Mouse (Mus musculus) heart, embryonic 14.5 days (tissue): ENCODE results near the gene Olfr992. TPM values are rescaled to one million over a fixed set of nuclear protein-coding genes. Genes with fewer than 3 reads are reported as not detected.
"Not testable (repeated sequence)": the region's sequence is repeated elsewhere in the genome, so short reads cannot be mapped to it uniquely, and the experiment has no call there.

Source experiments
- ATAC-seq: fragments of 200-750 bp; cut with Nextera tagmentation; 2 replicates; pipeline ENCODE4 v1.8.0; 2017; ENCODE audit warnings: low read depth, moderate TSS enrichment; ENCODE audit not compliant: insufficient number of reproducible peaks, insufficient read depth, low FRiP score
- H3K27ac ChIP-seq, 2 experiments: fragments of 200-500 bp in 1 of 2; fragments of 300-500 bp in 1 of 2; sonication (generic) in 1 of 2; replicated peaks in 1 of 2; 2 replicates each; pipeline ENCODE4 v1.5.1; 2012 to 2014; ENCODE audit warnings: low read depth in 2 of 2, low read length in 2 of 2, control low read depth in 1 of 2, mild to moderate bottlenecking in 1 of 2, mixed read lengths in 1 of 2; ENCODE audit not compliant: control insufficient read depth in 1 of 2, insufficient read depth in 1 of 2
- H3K27me3 ChIP-seq: fragments of 300-500 bp; sonication (generic); 2 replicates; pipeline ENCODE4 v1.6.1; 2014; ENCODE audit warnings: mild to moderate bottlenecking, low read length, control low read depth; ENCODE audit not compliant: control insufficient read depth, insufficient read depth
- H3K36me3 ChIP-seq: fragments of 300-500 bp; sonication (generic); 2 replicates; pipeline ENCODE4 v1.6.1; 2014; ENCODE audit warnings: mild to moderate bottlenecking, control low read depth, low read length, mixed read lengths; ENCODE audit not compliant: control insufficient read depth, insufficient read depth
- H3K4me1 ChIP-seq, 2 experiments: fragments of 200-500 bp in 1 of 2; fragments of 300-500 bp in 1 of 2; sonication (generic) in 1 of 2; 2 replicates each; pipeline ENCODE4 v1.6.1; 2012 to 2014; ENCODE audit warnings: low read length in 2 of 2, control low read depth in 1 of 2, mixed read lengths in 1 of 2; ENCODE audit not compliant: control insufficient read depth in 2 of 2, insufficient read depth in 2 of 2
- H3K4me2 ChIP-seq: fragments of 300-500 bp; sonication (generic); 2 replicates; pipeline ENCODE4 v1.6.1; 2014; ENCODE audit warnings: mild to moderate bottlenecking, low read length
- H3K4me3 ChIP-seq, 2 experiments: fragments of 200-500 bp in 1 of 2; fragments of 300-500 bp in 1 of 2; sonication (generic) in 1 of 2; 2 replicates each; pipeline ENCODE4 v1.5.1; 2012 to 2014; ENCODE audit warnings: low read length in 2 of 2, mild to moderate bottlenecking in 2 of 2, control low read depth in 1 of 2, low read depth in 1 of 2, moderate library complexity in 1 of 2; ENCODE audit not compliant: control insufficient read depth in 1 of 2, insufficient read depth in 1 of 2
- H3K9ac ChIP-seq: fragments of 300-500 bp; sonication (generic); 2 replicates; pipeline ENCODE4 v1.6.1; 2014; ENCODE audit warnings: mild to moderate bottlenecking, low read length
- H3K9me3 ChIP-seq: fragments of 300-500 bp; sonication (generic); 2 replicates; pipeline ENCODE4 v1.6.1; 2016; ENCODE audit warnings: low read length, control low read depth; ENCODE audit not compliant: control insufficient read depth
- WGBS: fragments of 180-500 bp; shearing (Covaris S2); extraction: QIAGEN DNeasy Blood & Tissue Kit; methylation state at CpG from one replicate; pipeline ENCODE4 v1.1.7; 2014; 5-methylcytosine and 5-hydroxymethylcytosine counted together
- polyA plus RNA-seq: library from polyadenylated mRNA; unstranded; fragments of >200 nt; fragmentation: Nextera tagmentation; extraction: Ambion mirVana; gene quantifications from 2 replicates; pipeline ENCODE4 v1.2.1, GENCODE M21; 2014

Gene Olfr992
- polyA plus RNA-seq = not detected in 2 replicates

- Histone ChIP-seq H3K9ac (no peak within 1 kb of the TSS), H3K4me1 (no peaks in the 10 kb centered on the region), H3K27me3 (no peaks in the 10 kb centered on the region), H3K4me2 (no peak within 1 kb of the TSS), H3K36me3 (no peaks in the 10 kb centered on the region), H3K27ac (no peak within 1 kb of the TSS), H3K4me3 (no peak within 1 kb of the TSS), H3K9me3 (no peaks in the 10 kb centered on the region)
- ATAC-seq = no peak
- 53% methylated on average over 2 of the region's 2 CpGs for WGBS
Observed at GRCm38 (mm10) chr2:85409369-85409768, at the start of gene Olfr992. Olfr992 (minus strand) TSS chr2:85409469.

- Histone ChIP-seq H3K9me3 (no peaks in the 10 kb centered on the region), H3K36me3 (no peaks in the 10 kb centered on the region), H3K27ac (no peak within 1 kb of the TSS), H3K27me3 (no peaks in the 10 kb centered on the region), H3K4me2 (no peak within 1 kb of the TSS), H3K9ac (no peak within 1 kb of the TSS), H3K4me1 (no peaks in the 10 kb centered on the region), H3K4me3 (no peak within 1 kb of the TSS)
- 19% methylated on average over 1 of the region's 1 CpGs for whole genome bisulfite sequencing
- ATAC-seq = no peak
Observed at GRCm38 (mm10) chr2:85443539-85443938, 34.3 kb upstream of the Olfr992 start, which contains the start of gene Olfr995. Olfr995 (minus strand) TSS chr2:85443639.

GRCm38 (mm10) chr2:85442546-85442945 lies 33.3 kb upstream of the Olfr992 start:
- no peaks in the 10 kb centered on the region for H3K4me1 ChIP-seq

GRCm38 (mm10) chr2:85436351-85436750 lies 27.1 kb upstream of the Olfr992 start, which contains the start of gene Olfr994:
Olfr994 (minus strand) TSS chr2:85436451.
- no peaks in the 10 kb centered on the region for H3K4me1 ChIP-seq
- WGBS = 81% methylated on average over 3 of the region's 3 CpGs
- no peak for ATAC-seq

More at GRCm38 (mm10) chr2:85442546-85442945, 33.3 kb upstream of the Olfr992 start:
- Histone ChIP-seq H3K9me3 (no peaks in the 10 kb centered on the region), H3K36me3 (no peaks in the 10 kb centered on the region), H3K4me2 (no peak overlapping the region), H3K27ac (no peak overlapping the region), H3K4me3 (no peak overlapping the region), H3K27me3 (no peaks in the 10 kb centered on the region), H3K9ac (no peak overlapping the region)
- ATAC-seq = no peak

GRCm38 (mm10) chr2:85425893-85426292 lies 16.6 kb upstream of the Olfr992 start:
- H3K4me1 ChIP-seq = no peaks in the 10 kb centered on the region
- no peak overlapping the region for H3K9ac ChIP-seq
- 66% methylated on average over 1 of the region's 1 CpGs for WGBS
- no peak overlapping the region for H3K27ac ChIP-seq
- no peaks in the 10 kb centered on the region for H3K9me3 ChIP-seq
- no peaks in the 10 kb centered on the region for H3K27me3 ChIP-seq
- H3K36me3 ChIP-seq = no peaks in the 10 kb centered on the region
- no peak overlapping the region for H3K4me2 ChIP-seq
- ATAC-seq = no peak
- H3K4me3 ChIP-seq = no peak overlapping the region

More at GRCm38 (mm10) chr2:85436351-85436750, 27.1 kb upstream of the Olfr992 start, which contains the start of gene Olfr994:
- no peak within 1 kb of the TSS for H3K4me2 ChIP-seq
- H3K9ac ChIP-seq = no peak within 1 kb of the TSS
- H3K4me3 ChIP-seq = no peak within 1 kb of the TSS
- H3K27ac ChIP-seq = no peak within 1 kb of the TSS
- H3K36me3 ChIP-seq = no peaks in the 10 kb centered on the region
- H3K27me3 ChIP-seq = no peaks in the 10 kb centered on the region
- H3K9me3 ChIP-seq = no peaks in the 10 kb centered on the region

GRCm38 (mm10) chr2:85414777-85415176 lies 5.5 kb upstream of the Olfr992 start, which contains the start of gene Olfr993:
Olfr993 (minus strand) TSS chr2:85414877.
- Histone ChIP-seq H3K27me3 (no peaks in the 10 kb centered on the region), H3K9ac (no peak within 1 kb of the TSS), H3K9me3 (no peaks in the 10 kb centered on the region), H3K4me3 (no peak within 1 kb of the TSS), H3K4me2 (no peak within 1 kb of the TSS), H3K36me3 (no peaks in the 10 kb centered on the region), H3K27ac (no peak within 1 kb of the TSS), H3K4me1 (no peaks in the 10 kb centered on the region)
- ATAC-seq = no peak

GRCm38 (mm10) chr2:85363127-85363526 lies 46.1 kb downstream of the Olfr992 start, which contains the start of gene Olfr988:
Olfr988 (minus strand) TSS chr2:85363227.
- H3K27ac ChIP-seq, H3K9ac ChIP-seq, H3K4me2 ChIP-seq, H3K4me3 ChIP-seq, ATAC-seq, H3K4me1 ChIP-seq, H3K27me3 ChIP-seq, H3K9me3 ChIP-seq, H3K36me3 ChIP-seq: not testable (repeated sequence)
